Mouse (Mus musculus) embryonic fibroblast, embryonic 13.5 days (primary cell): ENCODE results near the gene Acadm. TPM values are rescaled to one million over a fixed set of nuclear protein-coding genes. Genes with fewer than 3 reads are reported as not detected.

Experiments
- H3K27ac ChIP-seq: 2 replicates; pipeline ENCODE4 v1.5.1; 2012; ENCODE audit warnings: low read length, control low read depth, inconsistent platforms; ENCODE audit not compliant: insufficient read depth
- H3K4me1 ChIP-seq: 2 replicates; pipeline ENCODE4 v1.6.1; 2011; ENCODE audit warnings: low read length; ENCODE audit not compliant: control insufficient read depth, insufficient read depth
- H3K4me3 ChIP-seq: 2 replicates; pipeline ENCODE4 v1.5.1; 2011; ENCODE audit warnings: mild to moderate bottlenecking, control low read depth, low read length; ENCODE audit not compliant: insufficient read depth
- CTCF ChIP-seq: IDR thresholded peaks from 2 replicates; pipeline ENCODE4 v1.5.1; 2011; ENCODE audit warnings: mild to moderate bottlenecking, control low read depth, low read length, moderate library complexity, borderline replicate concordance; ENCODE audit not compliant: insufficient read depth
- POLR2A ChIP-seq: IDR thresholded peaks from 2 replicates; pipeline ENCODE4 v1.6.1; 2011; ENCODE audit warnings: low read depth, mild to moderate bottlenecking, control low read depth, low read length, moderate library complexity
- polyA plus RNA-seq: library from polyadenylated mRNA; stranded (reverse); fragments of >200 nt; gene quantifications from 2 replicates; pipeline ENCODE4 v1.2.4, GENCODE M21; 2011; ENCODE audit warnings: low read depth; ENCODE audit not compliant: missing spikeins, insufficient read length

Gene Acadm
- polyA plus RNA-seq, 1 experiment = 54.6 TPM

DNA sequence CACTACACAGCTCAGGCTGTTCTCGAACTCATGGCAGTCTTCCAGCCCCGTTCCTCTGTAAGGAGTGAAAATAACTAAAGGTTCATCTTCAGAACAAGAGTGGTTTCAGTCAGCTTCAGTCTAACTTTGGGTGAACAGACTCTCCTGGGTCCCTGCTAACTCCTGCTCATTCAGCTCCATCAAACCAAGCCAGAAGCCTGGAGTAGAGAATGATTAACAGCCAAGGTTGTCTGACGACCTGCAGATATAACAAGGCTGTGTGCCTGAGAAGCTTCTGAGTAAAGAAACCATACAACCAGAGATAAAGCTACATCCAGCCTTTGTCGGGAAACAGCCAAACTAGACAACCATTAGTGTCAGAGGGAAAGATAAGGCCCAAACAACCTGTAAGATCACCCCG lies 23.0 kb upstream of the Acadm start:
- Histone ChIP-seq H3K4me1 (no peaks in the 10 kb centered on the region), H3K4me3 (no peak overlapping the region), H3K27ac (no peak overlapping the region)
- no peak for TF ChIP-seq CTCF
- no peak for TF ChIP-seq POLR2A

DNA sequence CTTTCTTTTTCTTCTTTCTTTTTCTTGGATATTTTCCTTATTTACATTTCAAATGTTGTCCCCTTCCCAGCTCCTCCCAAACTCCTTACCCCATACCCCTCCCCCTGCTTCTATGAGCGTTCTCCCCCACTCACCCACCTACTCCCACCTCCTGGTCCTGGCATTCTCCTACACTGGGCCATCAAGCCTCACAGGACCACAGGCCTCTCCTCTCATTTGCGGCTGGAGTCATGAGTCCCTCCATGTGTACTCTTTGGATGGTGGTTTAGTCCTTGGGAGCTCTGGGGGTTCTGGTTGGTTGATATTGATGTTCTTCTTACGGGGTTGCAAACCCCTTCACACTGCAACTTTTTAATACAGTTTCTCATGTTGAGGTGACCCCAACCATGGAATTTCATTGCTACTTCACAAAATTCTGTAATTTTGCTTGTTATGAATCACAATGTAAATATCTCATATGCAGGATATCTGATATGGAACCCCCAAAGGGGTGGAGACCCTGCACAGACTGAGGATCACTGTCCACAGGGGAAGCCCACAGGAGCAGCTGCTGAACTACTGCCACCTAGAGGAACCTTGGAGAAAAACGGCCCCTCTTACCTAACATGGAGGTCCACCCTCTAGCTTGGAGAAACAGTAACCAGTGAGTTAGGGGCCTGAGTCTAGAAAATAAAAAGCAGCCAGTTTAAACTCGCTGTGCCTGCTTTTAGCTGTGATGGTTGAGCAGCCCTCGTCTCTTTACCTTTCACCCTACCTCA lies 17.4 kb upstream of the Acadm start:
- H3K4me3 ChIP-seq = no peak overlapping the region
- no peaks in the 10 kb centered on the region for H3K4me1 ChIP-seq
- TF ChIP-seq CTCF (peak; percentile 18; the same call in 1 of the 2 replicates), POLR2A (no peak)
- no peak overlapping the region for H3K27ac ChIP-seq

DNA sequence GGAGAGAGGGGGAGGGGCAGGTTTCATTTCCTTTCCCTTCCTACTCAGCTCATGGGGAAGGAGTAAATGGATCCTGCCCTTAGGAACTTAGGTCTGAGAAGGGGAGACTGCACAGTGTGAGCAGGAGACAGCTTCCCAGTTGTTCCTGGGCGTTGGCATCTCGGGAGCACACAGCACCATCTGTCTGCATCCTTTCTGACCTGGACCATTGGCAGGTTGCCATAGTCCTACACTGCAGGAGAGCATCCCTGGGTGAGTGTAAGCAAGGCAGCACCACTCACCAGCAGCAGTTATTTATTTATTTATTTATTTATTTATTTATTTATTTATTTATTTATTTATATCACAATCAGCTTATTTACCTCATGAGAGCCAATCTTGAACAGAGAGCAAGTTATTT lies 16.5 kb upstream of the Acadm start:
- Histone ChIP-seq H3K4me3 (no peak overlapping the region), H3K4me1 (no peaks in the 10 kb centered on the region), H3K27ac (no peak overlapping the region)
- TF ChIP-seq CTCF = no peak
- no peak for TF ChIP-seq POLR2A

DNA sequence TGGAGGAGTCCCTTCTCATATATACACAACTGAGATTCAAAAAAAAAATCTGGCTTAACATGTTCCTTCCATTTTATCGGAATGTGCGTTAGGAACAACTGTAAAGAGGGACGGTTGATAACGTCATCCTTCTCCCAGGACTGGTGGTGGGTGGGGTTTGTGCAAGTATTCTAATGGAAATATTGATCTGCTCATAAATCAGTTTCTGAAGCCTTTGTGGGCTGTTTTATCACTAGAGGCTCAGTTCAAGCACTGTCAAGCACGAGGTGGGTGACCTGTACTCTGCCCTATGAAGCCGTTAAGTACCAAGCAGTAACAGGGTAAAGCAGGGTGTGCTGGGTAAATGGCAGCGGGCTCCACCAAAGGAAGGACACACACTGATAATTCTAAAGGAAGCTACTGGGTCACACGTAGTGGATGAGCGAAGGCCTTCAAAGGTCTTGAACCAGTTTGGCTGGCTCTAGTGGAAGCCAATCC lies 15.3 kb upstream of the Acadm start:
- Histone ChIP-seq H3K4me3 (no peak overlapping the region), H3K27ac (no peak overlapping the region), H3K4me1 (no peaks in the 10 kb centered on the region)
- TF ChIP-seq POLR2A (no peak), CTCF (no peak)

DNA sequence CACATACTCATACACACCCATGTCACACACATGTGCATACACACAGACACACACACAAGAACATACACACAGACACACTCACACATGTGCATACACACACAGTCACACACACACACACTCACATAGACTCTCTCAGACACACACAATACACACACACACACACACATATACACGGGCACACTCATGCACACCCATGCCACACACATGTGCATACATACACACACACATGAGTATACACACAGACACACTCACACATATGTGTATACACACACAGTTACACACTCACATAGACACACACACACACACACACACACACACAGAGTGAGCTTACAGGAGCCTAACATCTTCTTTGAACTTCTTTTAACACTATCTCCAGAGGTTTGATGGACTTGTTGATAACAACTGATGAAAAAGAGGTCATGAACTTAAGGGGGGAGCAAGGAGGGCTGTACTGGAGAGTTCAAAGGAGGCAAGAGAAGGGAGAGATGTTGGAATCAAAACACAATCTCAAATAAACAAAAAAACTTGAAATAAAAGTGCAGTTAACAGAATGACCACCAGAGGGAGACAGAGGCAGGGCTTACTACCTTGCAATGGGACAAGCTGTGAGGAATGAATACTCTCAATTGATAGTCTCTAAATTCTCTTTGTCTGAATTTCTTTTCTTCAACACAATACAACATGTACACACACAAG lies 14.8 kb upstream of the Acadm start:
- no peak overlapping the region for H3K27ac ChIP-seq
- no peak for TF ChIP-seq CTCF
- TF ChIP-seq POLR2A = no peak
- H3K4me1 ChIP-seq = no peaks in the 10 kb centered on the region
- no peak overlapping the region for H3K4me3 ChIP-seq

DNA sequence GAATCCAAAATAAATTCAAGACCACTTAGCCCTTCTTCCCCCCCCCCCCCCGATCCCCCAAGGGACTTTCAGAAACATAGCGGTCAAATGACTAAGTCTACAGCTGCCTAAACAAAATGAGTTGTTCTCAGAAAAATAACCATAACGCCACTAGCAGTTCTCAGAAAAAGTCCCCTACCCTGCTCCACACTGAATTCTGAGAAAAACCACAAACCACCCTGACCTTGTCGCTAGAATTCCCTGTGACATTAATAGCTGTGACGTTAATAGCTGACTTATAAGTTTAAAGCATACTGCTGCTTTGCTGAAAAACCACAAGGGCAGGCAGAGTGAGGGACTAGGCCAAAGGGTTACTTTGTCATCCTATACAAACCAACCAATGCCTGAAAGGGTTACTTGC lies 13.5 kb upstream of the Acadm start:
- H3K27ac ChIP-seq = no peak overlapping the region
- H3K4me3 ChIP-seq = no peak overlapping the region
- no peaks in the 10 kb centered on the region for H3K4me1 ChIP-seq
- TF ChIP-seq POLR2A = no peak
- no peak for TF ChIP-seq CTCF

DNA sequence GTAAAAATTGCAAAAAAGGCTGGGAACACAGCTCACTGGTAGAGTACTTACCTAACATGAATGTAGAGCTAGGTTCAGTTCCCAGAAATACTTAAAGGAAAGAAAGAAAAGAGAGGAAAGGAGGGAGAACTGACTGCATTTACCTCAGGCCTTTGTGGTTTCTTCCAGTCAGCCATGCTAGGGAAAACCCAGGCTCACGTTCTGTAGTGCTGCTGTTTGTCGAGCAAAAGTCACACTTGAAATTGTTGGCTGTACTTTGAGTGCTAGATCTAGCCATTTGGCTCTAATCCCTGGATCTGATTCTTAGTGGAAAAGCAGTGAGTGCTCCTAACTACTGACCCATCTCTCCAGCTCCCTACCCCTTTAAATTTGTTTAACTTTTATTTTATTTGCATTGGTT lies 3.7 kb upstream of the Acadm start:
- H3K4me1 ChIP-seq = no peaks in the 10 kb centered on the region
- TF ChIP-seq POLR2A (no peak), CTCF (no peak)

DNA sequence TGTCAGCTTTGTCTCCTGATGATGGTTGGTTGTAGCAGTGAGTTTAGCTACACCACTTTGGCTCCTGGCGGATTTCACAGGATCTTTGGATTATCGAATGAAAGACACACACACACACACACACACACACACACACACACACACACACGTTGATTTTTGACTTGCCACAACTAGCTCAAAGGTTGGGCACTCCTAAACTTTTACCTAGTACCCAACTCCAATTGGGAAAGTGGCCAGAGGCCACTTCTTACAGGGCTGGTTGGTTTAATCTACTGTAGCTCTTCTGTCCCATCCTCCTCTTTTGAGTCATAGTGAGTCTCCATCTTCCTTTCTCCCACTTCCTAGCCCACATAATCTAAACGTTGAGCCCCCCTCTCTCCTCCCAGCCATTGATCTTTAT lies 2.8 kb upstream of the Acadm start:
- Histone ChIP-seq H3K4me1 (peaks cover 5% of the 10 kb centered on the region; the same call in 1 of the 2 replicates), H3K27ac (no peak overlapping the region), H3K4me3 (no peak overlapping the region)
- no peak for TF ChIP-seq CTCF
- no peak for TF ChIP-seq POLR2A

More for the DNA sequence above, 3.7 kb upstream of the Acadm start:
- no peak overlapping the region for H3K27ac ChIP-seq
- H3K4me3 ChIP-seq = no peak overlapping the region

DNA sequence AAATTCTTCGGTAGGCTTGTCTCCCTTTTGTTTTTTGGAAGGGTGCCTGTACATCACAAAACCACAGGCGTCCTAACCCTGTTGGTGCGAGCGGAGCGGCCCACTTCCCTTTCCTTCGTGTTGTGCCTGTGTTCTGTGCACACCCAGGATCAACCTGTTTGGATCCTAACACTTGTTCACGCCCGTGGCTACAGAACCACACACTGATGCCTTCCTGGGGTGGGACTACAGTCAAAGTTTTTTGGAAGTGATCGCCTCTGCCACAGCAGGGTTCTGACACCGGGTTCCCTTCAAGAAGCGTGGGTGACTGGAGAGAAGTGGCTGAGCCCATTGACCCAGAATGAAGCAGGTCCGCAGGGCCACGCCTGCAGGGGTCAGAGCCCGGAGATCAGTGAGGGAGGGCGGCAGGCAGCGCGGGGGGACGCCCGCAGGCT lies 514 bp downstream of the Acadm start:
- peaks cover 5% of the 10 kb centered on the region; the same call in 1 of the 2 replicates for H3K4me1 ChIP-seq
- TF ChIP-seq POLR2A (no peak), CTCF (no peak)
- peak overlapping the region; percentile 79 for H3K4me3 ChIP-seq
- H3K27ac ChIP-seq = peak overlapping the region; percentile 81
